Mouse (Mus musculus) stomach, embryonic 16.5 days (tissue): ENCODE measurements around the gene Meis2. TPM values are rescaled to one million over a fixed set of nuclear protein-coding genes. Genes with fewer than 3 reads are reported as not detected.

Experiments
- ATAC-seq: fragments of 200-750 bp; cut with Nextera tagmentation; 2 replicates; pipeline ENCODE4 v1.8.0; 2017; ENCODE audit warnings: moderate number of reproducible peaks, moderate TSS enrichment; ENCODE audit not compliant: insufficient read depth, low FRiP score
- H3K27ac ChIP-seq: fragments of 300-500 bp; sonication (generic); 2 replicates; pipeline ENCODE4 v1.5.1; 2014; ENCODE audit warnings: low read length
- H3K27me3 ChIP-seq: fragments of 300-500 bp; sonication (generic); 2 replicates; pipeline ENCODE4 v1.6.1; 2014; ENCODE audit warnings: low read length, control low read depth, mixed read lengths; ENCODE audit not compliant: control insufficient read depth, insufficient read depth
- H3K36me3 ChIP-seq: fragments of 300-500 bp; sonication (generic); 2 replicates; pipeline ENCODE4 v1.6.1; 2014; ENCODE audit warnings: low read length; ENCODE audit not compliant: control insufficient read depth, insufficient read depth
- H3K4me1 ChIP-seq: fragments of 300-500 bp; sonication (generic); 2 replicates; pipeline ENCODE4 v1.6.1; 2014; ENCODE audit warnings: low read length, control low read depth, mixed read lengths; ENCODE audit not compliant: control insufficient read depth, insufficient read depth
- H3K4me2 ChIP-seq: fragments of 300-500 bp; sonication (generic); 2 replicates; pipeline ENCODE4 v1.6.1; 2014; ENCODE audit warnings: low read depth, low read length, mixed read lengths
- H3K4me3 ChIP-seq: fragments of 300-500 bp; sonication (generic); replicated peaks from 2 replicates; pipeline ENCODE4 v1.5.1; 2014; ENCODE audit warnings: mild to moderate bottlenecking, low read length
- H3K9ac ChIP-seq: fragments of 300-500 bp; sonication (generic); 2 replicates; pipeline ENCODE4 v1.6.1; 2014; ENCODE audit warnings: low read length
- H3K9me3 ChIP-seq: fragments of 300-500 bp; sonication (generic); replicated peaks from 2 replicates; pipeline ENCODE4 v1.6.1; 2016; ENCODE audit warnings: low read length, control low read depth; ENCODE audit not compliant: control insufficient read depth
- WGBS: fragments of 180-500 bp; shearing (Covaris S2); extraction: QIAGEN DNeasy Blood & Tissue Kit; methylation state at CpG from one replicate; pipeline ENCODE4 v1.1.7; 2014; 5-methylcytosine and 5-hydroxymethylcytosine counted together
- polyA plus RNA-seq: library from polyadenylated mRNA; unstranded; fragments of >200 nt; fragmentation: Nextera tagmentation; extraction: Ambion mirVana; gene quantifications from 2 replicates; pipeline ENCODE4 v1.2.1, GENCODE M21; 2015

The Meis2 gene
- polyA plus RNA-seq = 42.8 and 43.3 TPM in 2 replicates

GRCm38 (mm10) chr2:116065570-116066005 lies at the start of gene Meis2:
TSS of gene Meis2 (minus strand) at chr2:116065839.
- H3K27ac ChIP-seq = peak within 1 kb of the TSS; percentile 99
- H3K4me2 ChIP-seq = peak within 1 kb of the TSS; percentile 81
- peak; percentile 86 for ATAC-seq
- no peaks in the 10 kb centered on the region for H3K9me3 ChIP-seq
- H3K4me1 ChIP-seq = no peaks in the 10 kb centered on the region
- WGBS = under 1% methylated on average over 34 of the region's 37 CpGs
- H3K4me3 ChIP-seq = peak within 1 kb of the TSS; percentile 67
- no peaks in the 10 kb centered on the region for H3K36me3 ChIP-seq
- H3K9ac ChIP-seq = peak within 1 kb of the TSS; percentile 96
- H3K27me3 ChIP-seq = no peaks in the 10 kb centered on the region

- no peak overlapping the region for H3K4me2 ChIP-seq
- H3K27ac ChIP-seq = no peak overlapping the region
- WGBS = 62% methylated on average over 4 of the region's 4 CpGs
- no peak for ATAC-seq
- no peaks in the 10 kb centered on the region for H3K36me3 ChIP-seq
- H3K9me3 ChIP-seq = no peaks in the 10 kb centered on the region
- no peaks in the 10 kb centered on the region for H3K27me3 ChIP-seq
- no peak overlapping the region for H3K9ac ChIP-seq
- H3K4me3 ChIP-seq = no peak overlapping the region
- no peaks in the 10 kb centered on the region for H3K4me1 ChIP-seq
Observed at GRCm38 (mm10) chr2:116106194-116106593, 40.6 kb upstream of the Meis2 start.

GRCm38 (mm10) chr2:116105179-116105578 lies 39.5 kb upstream of the Meis2 start:
- no peaks in the 10 kb centered on the region for H3K9me3 ChIP-seq
- no peaks in the 10 kb centered on the region for H3K4me1 ChIP-seq
- WGBS = 53% methylated on average over 3 of the region's 3 CpGs
- H3K4me3 ChIP-seq = no peak overlapping the region
- no peaks in the 10 kb centered on the region for H3K36me3 ChIP-seq
- H3K9ac ChIP-seq = no peak overlapping the region
- ATAC-seq = no peak
- H3K4me2 ChIP-seq = no peak overlapping the region
- H3K27me3 ChIP-seq = no peaks in the 10 kb centered on the region
- no peak overlapping the region for H3K27ac ChIP-seq

GRCm38 (mm10) chr2:116103411-116103996 lies 37.9 kb upstream of the Meis2 start:
- Histone ChIP-seq H3K9ac (no peak overlapping the region), H3K4me1 (no peaks in the 10 kb centered on the region), H3K4me2 (no peak overlapping the region), H3K27me3 (no peaks in the 10 kb centered on the region), H3K27ac (no peak overlapping the region), H3K36me3 (no peaks in the 10 kb centered on the region), H3K9me3 (no peaks in the 10 kb centered on the region), H3K4me3 (no peak overlapping the region)
- 33% methylated on average over 5 of the region's 5 CpGs for WGBS
- peak; percentile 64; the same call in 1 of the 2 replicates for ATAC-seq

- Histone ChIP-seq H3K4me2 (no peak overlapping the region), H3K27me3 (no peaks in the 10 kb centered on the region), H3K9ac (no peak overlapping the region), H3K4me3 (no peak overlapping the region), H3K36me3 (no peaks in the 10 kb centered on the region), H3K27ac (no peak overlapping the region), H3K4me1 (0 out of 2 replicates have a peak, but pooled peaks cover under 1% of the 10 kb centered on the region), H3K9me3 (no peaks in the 10 kb centered on the region)
- ATAC-seq = no peak
Observed at GRCm38 (mm10) chr2:116101221-116101620, 35.6 kb upstream of the Meis2 start.

GRCm38 (mm10) chr2:116080961-116081360 lies 15.3 kb upstream of the Meis2 start:
- H3K9me3 ChIP-seq = peaks cover 6% of the 10 kb centered on the region
- no peaks in the 10 kb centered on the region for H3K36me3 ChIP-seq
- no peak overlapping the region for H3K4me2 ChIP-seq
- no peaks in the 10 kb centered on the region for H3K4me1 ChIP-seq
- no peak overlapping the region for H3K9ac ChIP-seq
- 84% methylated on average over 2 of the region's 2 CpGs for WGBS
- H3K27me3 ChIP-seq = no peaks in the 10 kb centered on the region
- ATAC-seq = no peak
- H3K4me3 ChIP-seq = no peak overlapping the region
- no peak overlapping the region for H3K27ac ChIP-seq

- Histone ChIP-seq H3K27me3 (no peaks in the 10 kb centered on the region), H3K9me3 (peaks cover 6% of the 10 kb centered on the region), H3K4me2 (no peak overlapping the region), H3K4me1 (no peaks in the 10 kb centered on the region), H3K27ac (no peak overlapping the region), H3K9ac (no peak overlapping the region), H3K36me3 (no peaks in the 10 kb centered on the region), H3K4me3 (no peak overlapping the region)
- 75% methylated on average over 2 of the region's 2 CpGs for WGBS
- ATAC-seq = no peak
Observed at GRCm38 (mm10) chr2:116078841-116079240, 13.2 kb upstream of the Meis2 start.

GRCm38 (mm10) chr2:116077716-116078115 lies 12.1 kb upstream of the Meis2 start:
- Histone ChIP-seq H3K27me3 (no peaks in the 10 kb centered on the region), H3K9ac (no peak overlapping the region), H3K9me3 (peaks cover 6% of the 10 kb centered on the region), H3K4me1 (peaks cover 5% of the 10 kb centered on the region; the same call in 1 of the 2 replicates), H3K4me3 (no peak overlapping the region), H3K4me2 (no peak overlapping the region), H3K27ac (no peak overlapping the region), H3K36me3 (no peaks in the 10 kb centered on the region)
- WGBS = 62% methylated on average over 3 of the region's 3 CpGs
- no peak for ATAC-seq

GRCm38 (mm10) chr2:116076752-116077480 lies 11.3 kb upstream of the Meis2 start:
- Histone ChIP-seq H3K36me3 (no peaks in the 10 kb centered on the region), H3K27ac (no peak overlapping the region), H3K9me3 (peaks cover 6% of the 10 kb centered on the region), H3K27me3 (no peaks in the 10 kb centered on the region), H3K4me2 (no peak overlapping the region), H3K9ac (no peak overlapping the region), H3K4me1 (peaks cover 10% of the 10 kb centered on the region), H3K4me3 (no peak overlapping the region)
- no peak for ATAC-seq
